Mouse (Mus musculus): ENCODE results near the gene Prpf8. TPM values are rescaled to one million over a fixed set of nuclear protein-coding genes. Genes with fewer than 3 reads are reported as not detected.

The Prpf8 gene
- total and polyA plus RNA-seq, 3 experiments: 187 to 345 (median 246) TPM

DNA sequence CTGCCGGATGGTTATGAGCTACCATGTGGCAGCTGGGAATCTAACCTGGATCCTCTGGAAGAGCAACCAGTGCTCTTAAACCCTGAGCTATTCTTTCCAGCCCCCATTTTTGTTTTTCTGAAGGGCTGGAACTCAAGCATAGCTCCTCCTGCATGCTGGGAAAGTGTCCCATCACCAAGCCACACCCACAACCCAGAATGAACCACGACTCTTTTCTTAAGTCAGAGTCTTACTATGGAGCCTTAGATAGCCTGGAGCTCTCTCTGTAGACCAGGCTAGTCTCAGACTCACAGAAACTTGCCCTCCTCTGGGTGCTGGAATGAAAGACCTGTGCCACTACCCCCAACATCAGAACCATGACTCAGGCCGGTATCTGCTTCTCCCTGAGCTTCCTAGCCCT lies 38.0 kb upstream of the Prpf8 start:
- Histone ChIP-seq H3K9ac (ENCODE audit: insufficient read depth, low read depth) (no peak overlapping the region), H3K36me3 (replicated peaks in 1 of 2; ENCODE audit: control insufficient read depth in 1 of 2, insufficient read depth in 1 of 2, low read length in 1 of 2) (peaks cover 67 to 92% of the 10 kb centered on the region in 2 experiments), H3K9me3 (replicated peaks; ENCODE audit: low read length) (no peaks in the 10 kb centered on the region), H3K4me2 (ENCODE audit: insufficient read depth, low read depth, poor library complexity, severe bottlenecking) (no peak overlapping the region), H3K27ac (ENCODE audit: insufficient read depth, low read depth) (no peak overlapping the region), H3K4me1 (ENCODE audit: control insufficient read depth in 1 of 2, insufficient read depth in 2 of 2) (peaks cover 8 to 41% of the 10 kb centered on the region in 2 experiments), H3K79me2 (replicated peaks; ENCODE audit: control insufficient read depth, extremely low read depth, insufficient read depth, poor library complexity, severe bottlenecking) (no peaks in the 10 kb centered on the region), H3K4me3 (replicated peaks in 1 of 3; ENCODE audit: low read depth in 2 of 3, low read length in 2 of 3, poor library complexity in 1 of 3) (no peak overlapping the region), H3K27me3 (replicated peaks) (no peaks in the 10 kb centered on the region)
- TF ChIP-seq ZKSCAN1 (IDR thresholded peaks at IDR 0.05; ENCODE audit: borderline replicate concordance, low read depth, low read length): no peak
- no peak for TF ChIP-seq PAX5 (IDR thresholded peaks at IDR 0.05; ENCODE audit: low read length)
- TF ChIP-seq HCFC1 (IDR thresholded peaks at IDR 0.05; ENCODE audit: low read depth, low read length): no peak
- no peak for TF ChIP-seq CTCF (conservative IDR thresholded peaks at IDR 0.05 in 1 of 2, IDR thresholded peaks at IDR 0.05 in 1 of 2; ENCODE audit: low read depth in 2 of 2, low read length in 2 of 2)
- no peak for TF ChIP-seq JUND (conservative IDR thresholded peaks at IDR 0.05; ENCODE audit: low read depth, low read length)
- TF ChIP-seq JUN (IDR thresholded peaks at IDR 0.05; ENCODE audit: insufficient read depth, low read depth, low read length): no peak
- TF ChIP-seq UBTF (IDR thresholded peaks at IDR 0.05; ENCODE audit: low read depth, low read length): no peak
- TF ChIP-seq ZC3H11A (IDR thresholded peaks at IDR 0.05; ENCODE audit: low read depth, low read length): no peak
- TF ChIP-seq IRF4 (IDR thresholded peaks at IDR 0.05; ENCODE audit: low read depth, low read length): no peak
- no peak for TF ChIP-seq ZNF384 (IDR thresholded peaks at IDR 0.05; ENCODE audit: low read depth, low read length)
- no peak for TF ChIP-seq RCOR1 (conservative IDR thresholded peaks at IDR 0.05; ENCODE audit: low read depth, low read length)
- no peak for TF ChIP-seq E2F4 (IDR thresholded peaks at IDR 0.05; ENCODE audit: insufficient replicate concordance, low read depth, low read length)
- TF ChIP-seq TBP (conservative IDR thresholded peaks at IDR 0.05; ENCODE audit: low read depth, low read length): no peak
- TF ChIP-seq MYC (IDR thresholded peaks at IDR 0.05; ENCODE audit: low read depth, low read length): no peak
- TF ChIP-seq EP300 (IDR thresholded peaks at IDR 0.05; ENCODE audit: low read length): no peak
- TF ChIP-seq TCF12 (IDR thresholded peaks at IDR 0.05; ENCODE audit: low read depth, low read length): no peak
- no peak for TF ChIP-seq NRF1 (IDR thresholded peaks at IDR 0.05; ENCODE audit: low read depth, low read length)
- no peak for TF ChIP-seq ZMIZ1 (IDR thresholded peaks at IDR 0.05; ENCODE audit: low read depth, low read length)
- in situ Hi-C loops (cut with MboI; ENCODE audit: low pct_ligation_motif_present, low pct_unique_long_range_greater_than_20kb, low sequenced_read_pairs): no loop called here
- dilution Hi-C loops (cut with MboI; ENCODE audit: extremely low pct_ligation_motif_present, extremely low pct_unique_long_range_greater_than_20kb, low sequenced_read_pairs): no loop called here
- DNase-seq (ENCODE audit: extremely low read depth): no peak

DNA sequence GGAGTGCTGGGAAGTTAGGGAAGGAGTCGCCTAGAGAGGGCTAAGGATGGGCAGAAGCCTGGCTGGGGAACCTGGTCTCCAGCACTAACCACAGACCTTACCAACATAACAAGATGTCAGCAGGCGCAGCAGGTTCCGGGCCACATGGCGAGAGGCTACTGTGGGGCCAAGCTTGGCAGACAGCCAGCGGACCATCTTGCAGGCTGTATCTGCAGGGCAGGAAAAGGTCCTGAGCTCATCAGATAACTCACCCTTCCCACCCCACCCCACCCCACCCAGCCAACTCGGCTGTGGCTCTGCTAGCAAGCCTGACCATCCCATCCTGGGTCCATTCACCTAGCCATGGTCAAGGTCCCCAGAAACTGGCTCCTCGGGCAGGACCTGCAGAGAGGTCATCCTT lies 36.9 kb upstream of the Prpf8 start:
- no peaks in the 10 kb centered on the region for H3K9me3 ChIP-seq (replicated peaks; ENCODE audit: low read length)
- peaks cover 13 to 50% of the 10 kb centered on the region in 2 experiments for H3K4me1 ChIP-seq (ENCODE audit: control insufficient read depth in 1 of 2, insufficient read depth in 2 of 2)
- peaks cover 56 to 81% of the 10 kb centered on the region in 2 experiments for H3K36me3 ChIP-seq (replicated peaks in 1 of 2; ENCODE audit: control insufficient read depth in 1 of 2, insufficient read depth in 1 of 2, low read length in 1 of 2)
- no peak overlapping the region for H3K9ac ChIP-seq (ENCODE audit: insufficient read depth, low read depth)
- no peaks in the 10 kb centered on the region for H3K27me3 ChIP-seq (replicated peaks)
- TF ChIP-seq E2F4 (IDR thresholded peaks at IDR 0.05; ENCODE audit: insufficient replicate concordance, low read depth, low read length) (no peak), MAFK (IDR thresholded peaks at IDR 0.05; ENCODE audit: insufficient replicate concordance, low read length) (no peak), CTCF (conservative IDR thresholded peaks at IDR 0.05 in 1 of 2, IDR thresholded peaks at IDR 0.05 in 1 of 2; ENCODE audit: low read depth in 2 of 2, low read length in 2 of 2) (no peak), GABPA (IDR thresholded peaks at IDR 0.05; ENCODE audit: insufficient replicate concordance, low read depth, low read length) (no peak), MYC (IDR thresholded peaks at IDR 0.05; ENCODE audit: low read depth, low read length) (no peak), ZKSCAN1 (IDR thresholded peaks at IDR 0.05; ENCODE audit: borderline replicate concordance, low read depth, low read length) (no peak), ZNF384 (IDR thresholded peaks at IDR 0.05; ENCODE audit: low read depth, low read length) (no peak), EP300 (IDR thresholded peaks at IDR 0.05; ENCODE audit: low read length) (no peak), RCOR1 (conservative IDR thresholded peaks at IDR 0.05; ENCODE audit: low read depth, low read length) (no peak), MAZ (IDR thresholded peaks at IDR 0.05; ENCODE audit: low read depth, low read length) (no peak), KAT2A (IDR thresholded peaks at IDR 0.05; ENCODE audit: insufficient replicate concordance, low read length) (no peak), MEF2A (IDR thresholded peaks at IDR 0.05; ENCODE audit: borderline replicate concordance, low read depth, low read length) (no peak)
- H3K4me3 ChIP-seq (replicated peaks in 1 of 3; ENCODE audit: low read depth in 2 of 3, low read length in 2 of 3, poor library complexity in 1 of 3): no peak overlapping the region
- no peaks in the 10 kb centered on the region for H3K79me2 ChIP-seq (replicated peaks; ENCODE audit: control insufficient read depth, extremely low read depth, insufficient read depth, poor library complexity, severe bottlenecking)
- in situ Hi-C loops (cut with MboI; ENCODE audit: low pct_ligation_motif_present, low pct_unique_long_range_greater_than_20kb, low sequenced_read_pairs) (no loop called here), dilution Hi-C loops (cut with MboI; ENCODE audit: extremely low pct_ligation_motif_present, extremely low pct_unique_long_range_greater_than_20kb, low sequenced_read_pairs) (no loop called here)
- DNase-seq (ENCODE audit: extremely low read depth): no peak
- no peak overlapping the region for H3K4me2 ChIP-seq (ENCODE audit: insufficient read depth, low read depth, poor library complexity, severe bottlenecking)
- H3K27ac ChIP-seq (ENCODE audit: insufficient read depth, low read depth): no peak overlapping the region

Data from CH12.LX (cell line).